Mouse (Mus musculus): ENCODE results near the gene Scn3b. TPM values are rescaled to one million over a fixed set of nuclear protein-coding genes. Genes with fewer than 3 reads are reported as not detected.

Gene Scn3b
- total RNA-seq, 1 experiment from 2014 or later, result 3.2 TPM

DNA sequence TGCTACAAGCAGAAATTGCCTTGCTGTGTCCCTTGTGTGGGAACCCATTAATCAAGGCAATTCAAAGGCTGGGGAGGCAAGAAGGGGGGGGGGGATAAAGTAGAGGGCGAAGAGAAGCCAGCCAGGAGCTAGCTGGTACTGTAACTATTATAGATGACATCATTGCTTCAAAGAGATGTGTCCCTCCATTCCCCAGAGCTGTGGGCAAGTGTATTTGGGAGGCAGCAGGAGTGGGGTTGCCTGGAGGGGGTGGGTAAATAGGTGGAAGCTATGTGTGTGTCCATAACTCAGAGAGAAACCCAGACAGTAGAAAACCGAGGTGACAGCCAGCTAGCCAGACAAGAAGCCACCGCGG, 292 bp upstream of the Scn3b start:
- no peak for DNase-seq

DNA sequence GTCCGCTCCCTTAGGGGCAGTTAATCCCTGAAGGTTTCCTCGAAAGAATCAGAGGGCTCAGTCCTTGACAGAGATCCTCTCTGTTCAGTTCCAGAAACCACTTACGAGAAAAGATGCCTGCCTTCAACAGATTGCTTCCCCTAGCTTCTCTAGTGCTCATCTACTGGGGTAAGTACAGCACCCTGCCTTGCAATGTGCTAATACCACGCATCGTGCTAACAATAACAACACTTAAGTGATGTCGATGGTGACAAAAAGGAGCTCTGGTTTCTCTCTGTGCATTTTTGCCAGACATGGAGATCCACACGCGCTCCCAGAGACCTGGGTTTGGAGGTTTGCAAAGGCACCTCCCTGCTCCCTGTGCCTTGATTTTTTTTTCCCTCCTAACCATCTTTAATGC, 863 bp downstream of the Scn3b start:
- no peak for DNase-seq

DNA sequence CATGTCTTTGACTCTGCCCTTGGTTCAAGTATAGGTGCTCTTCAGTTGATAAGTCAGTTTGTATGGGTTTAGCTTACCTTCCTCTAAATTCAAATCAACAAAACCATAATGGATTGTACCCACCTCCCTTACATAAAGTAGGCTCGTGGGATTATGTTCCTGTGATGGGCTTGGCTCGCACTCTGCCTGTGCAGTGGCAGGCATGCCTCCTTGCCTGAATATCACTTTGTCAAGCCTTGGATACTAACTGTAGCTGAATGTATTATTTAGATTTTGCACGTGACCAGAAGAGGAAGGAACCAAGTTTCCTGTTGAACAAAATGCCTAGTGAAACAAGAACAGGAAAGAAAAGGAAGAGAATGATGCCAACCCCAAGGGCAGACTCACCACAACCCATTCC, 2.1 kb downstream of the Scn3b start:
- DNase-seq, result no peak

DNA sequence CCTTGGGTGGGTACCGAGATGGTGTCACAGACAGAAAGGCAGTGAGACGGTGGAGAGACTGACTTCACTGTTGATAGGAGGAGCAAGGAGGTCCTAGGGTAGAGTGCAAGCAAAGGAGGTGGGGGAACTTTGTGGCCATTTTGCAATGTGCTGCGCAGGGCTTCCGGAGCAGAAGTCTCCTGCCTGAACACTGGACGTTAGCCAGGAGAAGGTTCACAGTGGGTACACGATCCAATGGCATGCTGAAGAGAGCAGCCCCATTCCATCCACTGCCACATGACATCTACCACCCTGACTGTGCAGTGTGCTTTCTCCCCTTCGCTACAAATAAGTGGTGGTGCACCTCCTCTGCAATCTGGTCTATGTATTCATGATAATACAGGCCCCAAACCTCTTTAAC, 3.8 kb downstream of the Scn3b start:
- no peak for DNase-seq

DNA sequence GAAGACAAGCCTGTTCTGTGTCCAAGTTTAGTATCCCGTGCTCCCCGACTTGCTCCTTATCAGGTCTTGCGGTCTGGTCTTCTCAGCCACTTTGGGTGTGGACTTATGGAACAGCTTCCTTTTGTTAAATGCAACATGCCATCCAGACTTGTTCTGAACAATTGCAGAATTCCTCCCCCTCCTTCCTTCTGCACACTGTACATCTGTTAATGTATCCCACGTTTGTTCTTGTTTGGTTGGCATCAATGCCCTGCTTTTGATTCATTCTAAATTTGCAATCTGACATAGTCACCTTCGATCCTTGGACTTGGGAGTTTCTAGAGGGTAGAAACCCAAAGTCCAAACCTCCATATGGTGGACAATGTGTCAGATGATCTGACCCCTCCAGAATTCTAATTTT, 6.9 kb downstream of the Scn3b start:
- no peak for DNase-seq

DNA sequence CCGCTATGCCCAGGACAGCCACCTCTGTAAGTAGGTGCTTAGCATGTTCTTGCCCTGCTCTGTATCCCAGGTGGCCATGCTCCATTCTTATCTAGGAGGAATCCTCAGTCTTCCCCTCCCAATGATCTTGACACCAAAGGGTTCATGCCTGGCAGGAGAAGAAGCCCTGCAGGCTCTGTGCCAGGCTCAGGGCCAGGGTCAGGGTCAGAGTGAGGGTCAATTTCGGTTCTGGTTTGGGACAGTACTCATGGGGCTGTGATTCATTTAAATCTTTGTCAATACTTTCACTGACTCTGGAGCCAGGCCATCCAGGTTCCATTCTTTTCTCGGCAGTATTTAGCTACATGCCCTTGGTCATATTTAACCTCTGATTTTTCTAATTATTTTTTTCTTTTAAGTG, 8.7 kb downstream of the Scn3b start:
- no peak for DNase-seq

DNA sequence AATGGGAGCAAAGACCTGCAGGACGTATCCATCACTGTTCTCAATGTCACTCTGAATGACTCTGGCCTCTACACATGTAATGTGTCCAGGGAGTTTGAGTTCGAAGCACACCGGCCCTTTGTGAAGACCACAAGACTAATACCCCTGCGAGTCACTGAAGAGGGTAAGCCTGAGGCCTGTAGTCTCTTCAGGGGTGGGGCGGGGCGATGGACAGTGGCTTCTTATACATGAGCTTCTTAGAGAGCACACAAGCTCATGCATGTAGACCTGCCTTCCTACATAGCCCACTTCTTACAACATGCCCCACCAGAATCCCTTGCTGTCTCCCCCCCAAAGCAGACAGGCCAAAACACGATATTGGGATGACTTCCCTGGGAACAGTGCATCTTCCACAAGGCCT, 10.4 kb downstream of the Scn3b start:
- no peak for DNase-seq

DNA sequence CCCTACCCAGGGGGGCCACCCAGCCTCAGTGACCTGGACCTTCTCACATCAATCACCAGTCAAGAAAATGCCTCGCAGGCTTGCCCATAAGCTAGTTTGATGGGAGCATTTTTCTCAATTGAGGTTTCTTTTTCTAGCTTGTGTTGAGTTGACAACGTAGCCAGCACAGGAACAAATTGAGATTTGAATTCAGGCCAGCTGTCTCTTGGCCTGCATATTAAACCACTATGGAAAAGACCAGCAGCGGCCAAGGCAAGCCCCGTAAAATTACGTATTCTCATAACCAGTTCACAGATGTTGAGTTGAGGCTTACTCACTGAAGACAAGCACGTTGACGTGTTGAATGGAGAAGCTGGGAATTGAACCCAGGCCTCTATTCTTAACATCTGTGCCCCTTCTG, 14.0 kb downstream of the Scn3b start:
- no peak for DNase-seq

DNA sequence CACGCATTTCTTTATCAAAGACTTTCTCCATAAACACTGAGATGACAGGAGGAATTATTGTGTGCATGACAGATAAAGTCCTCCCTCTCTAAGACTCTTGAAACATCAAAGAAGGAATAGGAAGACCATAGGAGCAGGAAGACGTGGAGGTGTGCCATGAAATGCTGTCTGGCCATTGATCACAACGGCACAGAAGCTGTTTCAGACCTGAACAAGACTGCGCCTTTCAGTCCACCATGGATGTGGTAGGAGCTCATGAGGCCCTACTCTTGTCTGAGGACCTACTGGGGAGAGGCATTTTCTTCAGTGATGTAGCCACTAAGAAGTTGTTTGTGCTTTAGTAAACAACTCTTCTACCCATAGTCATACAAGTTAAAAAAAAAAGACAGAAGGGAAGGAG, 23.5 kb downstream of the Scn3b start:
- DNase-seq, result no peak

DNA sequence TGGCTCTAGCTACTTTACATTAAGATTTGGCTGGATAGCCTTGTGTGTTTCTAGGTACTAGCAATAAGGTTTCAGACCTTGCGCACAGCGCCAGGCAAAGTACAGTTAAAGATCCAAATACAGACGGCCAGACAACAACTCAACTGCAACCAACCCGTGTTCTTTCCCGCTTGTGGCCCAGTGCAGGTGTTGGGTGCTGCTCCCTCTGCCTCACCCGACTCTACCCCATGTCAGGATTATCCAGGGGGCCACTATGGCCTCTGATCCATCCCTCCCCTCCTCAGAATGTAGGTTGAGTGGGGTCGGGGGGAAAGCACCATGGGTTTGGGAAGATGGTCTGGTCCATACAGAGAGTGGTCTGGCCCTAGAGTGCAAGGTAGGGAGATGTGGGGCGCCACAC, 24.3 kb downstream of the Scn3b start:
- DNase-seq, result no peak

DNA sequence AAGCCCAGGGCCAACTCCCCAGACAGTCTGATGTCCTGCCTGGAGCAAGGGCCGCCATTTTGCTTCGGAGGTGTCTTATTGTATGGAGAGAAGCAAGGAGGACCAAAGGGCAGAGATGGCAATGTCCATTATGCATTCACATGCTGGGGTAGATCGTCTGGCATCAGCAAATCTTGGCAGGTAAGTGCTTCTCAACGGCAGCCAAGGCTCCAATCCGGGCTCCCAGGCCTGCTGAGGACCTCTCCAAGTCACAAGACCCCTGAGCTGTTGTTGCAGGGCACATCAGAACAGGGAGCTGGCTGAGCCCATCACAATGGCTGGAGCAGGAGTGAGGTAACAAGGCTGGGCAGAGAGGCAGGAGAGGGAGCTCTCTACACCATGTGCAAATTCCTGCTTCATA, 24.7 kb downstream of the Scn3b start:
- no peak for DNase-seq

DNA sequence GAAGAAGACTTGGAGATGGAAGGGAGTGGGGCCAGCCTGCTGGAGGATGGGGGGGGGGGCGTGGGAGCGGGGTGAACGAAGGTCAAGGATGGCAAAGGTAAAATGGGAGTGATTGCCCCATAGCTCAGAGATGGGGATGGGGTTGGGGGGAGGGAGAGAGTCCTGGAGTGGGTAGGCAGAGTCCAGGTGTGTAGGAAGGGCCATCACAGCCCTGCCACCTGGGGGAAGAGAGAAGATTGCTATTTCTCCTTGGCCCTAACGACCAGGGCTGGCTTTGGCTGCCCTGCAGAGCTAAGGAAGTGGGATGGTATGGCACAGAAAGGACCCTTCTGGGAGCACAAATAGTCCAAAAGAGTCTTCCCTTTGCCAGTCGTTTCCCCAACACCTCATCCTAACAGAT, 25.2 kb downstream of the Scn3b start:
- no peak for DNase-seq

DNA sequence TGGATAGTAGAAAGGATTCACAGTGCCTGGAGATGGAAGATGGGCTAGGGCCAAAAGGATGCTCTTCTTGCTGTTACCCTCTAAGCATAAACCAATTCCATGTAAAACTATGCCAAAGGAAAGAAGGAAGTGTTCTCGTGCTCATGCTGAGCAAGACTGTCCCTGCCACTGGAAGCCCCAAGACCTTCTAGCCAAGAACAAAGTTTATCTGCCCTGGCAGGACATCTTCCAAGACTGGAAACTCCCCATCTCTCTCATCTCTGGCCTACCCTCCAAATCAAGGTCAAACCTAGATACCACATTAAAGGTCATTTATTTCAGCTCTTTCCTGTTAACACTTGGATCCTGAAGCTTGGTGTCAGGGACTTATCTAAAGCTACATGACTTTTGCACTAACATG, 25.8 kb downstream of the Scn3b start:
- no peak for DNase-seq

DNA sequence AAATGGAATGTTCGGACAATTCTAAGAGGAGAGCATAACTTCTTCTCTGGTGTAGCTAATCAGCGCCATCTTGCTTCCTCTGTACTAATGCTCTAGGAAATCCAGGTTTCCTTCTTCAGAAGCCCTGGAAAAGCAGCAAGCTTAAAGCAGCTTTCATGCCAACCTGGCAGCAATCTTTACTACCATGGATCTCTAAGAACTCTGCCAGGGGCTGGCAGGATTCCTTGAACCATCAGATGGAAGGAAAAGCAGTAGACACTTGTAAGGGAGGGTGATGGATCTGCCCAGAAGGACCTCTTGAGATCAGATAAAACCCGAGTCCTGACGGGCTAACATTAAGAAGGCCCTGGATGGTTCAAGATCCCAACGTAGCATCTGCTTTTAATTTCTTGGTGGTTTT, 27.2 kb downstream of the Scn3b start:
- peak; percentile 53 for DNase-seq

DNA sequence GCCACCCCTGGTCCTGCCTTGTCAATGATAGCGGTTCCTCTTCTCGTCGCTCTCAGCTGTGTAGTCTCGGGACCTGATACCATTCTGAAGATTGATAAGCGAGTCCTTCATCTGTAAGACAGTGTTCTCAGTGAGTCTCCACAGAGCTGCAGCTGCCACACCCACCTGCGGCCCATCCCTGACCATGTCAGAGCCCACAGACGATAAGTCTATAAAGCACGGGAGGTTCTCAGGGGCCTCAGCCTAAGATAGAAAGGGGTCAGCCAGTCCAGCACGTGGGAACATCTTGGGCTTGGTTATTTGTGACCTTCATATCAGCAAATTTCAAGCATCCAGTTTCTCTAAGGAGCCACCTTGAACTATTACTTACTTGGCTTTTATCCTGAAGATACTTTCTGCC, 29.0 kb downstream of the Scn3b start:
- no peak for DNase-seq

DNA sequence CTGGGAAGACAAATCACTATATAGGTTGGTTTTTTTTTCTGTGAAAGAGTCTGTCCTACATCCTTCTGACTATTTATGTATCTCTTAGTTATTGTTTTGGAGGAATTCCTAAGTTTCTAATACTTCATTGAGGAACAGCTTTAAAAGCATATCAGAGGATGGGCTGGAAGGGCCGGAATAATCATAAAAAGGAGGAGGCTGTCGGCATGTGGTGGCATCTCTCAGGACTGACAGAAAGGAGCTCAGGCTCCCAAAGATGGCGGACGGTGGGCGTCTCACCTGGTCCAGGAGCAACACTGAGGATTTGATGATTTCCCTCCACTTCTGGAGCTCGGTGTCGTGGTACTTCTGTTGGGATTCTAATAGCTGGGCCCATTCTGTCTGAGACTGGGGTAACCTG, 30.3 kb downstream of the Scn3b start:
- DNase-seq, result no peak

DNA sequence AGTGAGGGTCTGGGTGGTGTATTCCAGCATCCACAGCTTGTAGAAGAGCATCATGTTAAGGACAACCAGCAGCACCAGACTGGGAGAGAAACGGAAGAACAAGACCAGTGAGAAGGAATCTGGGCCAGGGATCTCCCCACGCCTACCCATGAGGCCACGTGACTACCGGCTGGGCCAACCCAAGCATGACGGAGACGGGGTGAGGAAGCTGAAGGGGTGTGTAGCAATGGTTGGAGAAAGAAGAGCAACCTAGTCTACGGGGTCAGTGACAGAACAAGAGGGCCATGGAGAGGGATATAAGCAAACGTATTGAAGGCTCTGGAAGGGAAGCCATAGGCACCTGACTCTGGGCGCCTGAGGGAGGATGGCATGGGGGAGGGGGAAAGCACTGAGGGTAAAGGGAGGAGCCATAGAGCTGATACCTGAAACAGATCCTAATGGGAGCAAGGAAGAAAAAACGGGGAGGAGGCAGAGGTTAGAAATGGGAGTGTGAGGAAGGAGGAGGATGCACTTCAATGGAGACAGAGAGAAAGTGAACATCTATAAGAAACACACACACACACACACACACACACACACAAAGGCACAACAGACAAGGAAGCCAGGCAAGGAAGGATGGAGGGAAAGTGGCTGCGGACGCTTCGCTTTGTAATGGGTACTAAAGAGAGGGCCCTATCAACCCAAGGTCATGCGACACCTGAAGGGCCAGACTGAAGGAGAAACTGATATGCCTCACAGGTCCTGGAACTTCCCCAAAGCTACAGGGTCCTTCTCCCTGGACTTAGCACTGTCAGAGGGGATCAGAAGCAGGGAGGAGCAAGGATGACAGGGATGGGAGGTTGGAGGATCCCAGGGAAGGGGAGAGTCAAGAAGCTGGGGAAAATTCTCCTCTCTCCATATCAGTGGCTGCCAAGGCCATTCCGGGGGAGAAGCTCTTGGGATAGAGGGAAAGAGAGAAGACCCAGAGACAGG, 31.3 kb downstream of the Scn3b start:
- no peak for DNase-seq

DNA sequence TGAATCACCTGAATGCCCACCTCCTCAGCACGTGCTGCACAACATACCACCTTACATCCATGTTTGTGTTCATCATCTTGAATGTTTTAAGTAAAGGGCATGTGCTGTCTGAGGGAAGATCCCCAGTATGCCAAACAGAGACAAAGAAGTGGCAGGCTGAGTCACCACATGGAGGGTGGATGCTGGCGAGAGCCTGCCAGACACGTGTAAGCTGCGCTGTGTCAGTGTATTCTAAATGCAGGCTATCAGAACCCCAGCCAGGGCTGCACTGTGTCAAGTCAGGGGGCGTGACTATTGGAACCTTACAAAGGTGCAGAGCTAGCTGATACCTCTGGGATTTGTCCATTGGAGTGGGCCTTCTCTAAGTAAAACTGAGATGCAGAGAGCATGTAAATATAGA, 32.5 kb downstream of the Scn3b start:
- peak; percentile 57 for DNase-seq

DNA sequence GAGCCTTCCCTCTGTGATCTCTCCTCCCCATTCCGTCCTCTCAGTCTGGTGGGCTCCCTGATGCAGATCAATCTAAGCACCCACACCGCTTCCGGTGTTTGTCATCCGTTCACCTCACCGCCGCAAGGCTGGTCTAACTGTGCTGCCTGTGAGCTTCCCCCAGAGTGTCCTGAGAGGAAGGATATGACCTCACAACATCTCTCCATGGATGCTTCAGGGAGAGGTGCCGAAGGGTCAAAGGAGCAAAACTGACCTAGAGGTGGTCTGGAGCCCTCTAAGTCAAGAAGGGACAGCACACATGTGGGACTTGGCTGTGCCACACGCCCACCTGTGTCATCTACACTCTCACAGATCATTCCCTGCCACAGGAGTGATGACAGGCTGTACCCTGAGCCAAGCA, 33.4 kb downstream of the Scn3b start:
- no peak for DNase-seq

DNA sequence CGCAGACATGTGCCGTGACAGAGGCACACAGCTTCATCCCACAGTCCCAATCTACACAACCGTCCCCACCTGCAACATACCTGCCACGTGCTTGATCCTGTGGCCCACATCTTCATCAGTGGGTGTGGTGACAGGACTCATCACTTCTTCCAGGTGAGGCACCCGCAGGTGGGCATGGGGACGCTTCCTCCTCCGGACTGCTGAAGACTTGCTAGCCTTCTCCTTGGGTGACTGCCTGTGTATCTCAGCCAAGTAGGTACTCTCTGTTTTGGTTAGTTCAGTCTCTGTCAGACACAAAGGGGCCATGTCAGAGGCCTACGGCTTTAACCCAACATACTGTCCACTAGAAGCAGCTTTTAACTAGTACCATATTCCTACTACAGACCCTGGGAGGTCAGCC, 35.2 kb downstream of the Scn3b start:
- no peak for DNase-seq

DNA sequence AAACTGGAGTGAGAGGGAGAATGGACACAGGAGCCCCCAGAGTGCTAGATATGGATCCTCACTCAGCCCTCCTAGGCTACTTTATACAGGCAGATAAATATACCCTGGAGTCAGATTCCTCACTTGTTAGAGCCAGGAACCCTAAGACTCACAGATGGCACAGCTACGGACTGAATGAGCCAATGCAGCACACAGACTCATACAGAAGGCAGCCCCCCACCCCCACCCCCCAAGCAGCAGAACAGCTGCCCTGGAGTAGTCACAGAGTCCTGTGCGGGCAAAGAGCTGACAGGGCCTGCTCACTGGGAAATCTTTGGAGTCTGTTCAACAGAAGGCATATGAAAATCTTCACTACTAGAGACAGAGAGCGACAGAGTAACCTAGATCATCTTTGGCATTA, 38.3 kb downstream of the Scn3b start:
- no peak for DNase-seq

DNA sequence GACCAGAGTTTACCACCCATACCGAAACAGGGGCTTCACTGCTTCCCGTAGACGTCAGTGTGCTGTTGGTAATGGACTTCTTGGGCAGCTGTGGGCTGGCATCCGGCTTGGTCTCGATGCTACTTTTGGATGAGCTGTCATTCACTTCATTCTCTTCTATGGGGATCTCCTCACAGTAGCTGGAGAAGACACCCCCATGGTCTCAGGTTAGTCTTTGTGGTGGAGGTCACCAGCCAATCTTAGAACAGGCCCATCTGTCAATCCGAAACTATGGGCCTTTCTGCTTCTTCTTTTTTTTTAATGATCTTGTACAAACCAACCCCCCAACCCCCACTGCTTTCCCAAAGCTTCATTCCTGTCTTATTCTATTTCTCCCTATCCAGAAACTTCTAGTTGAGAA, 40.9 kb downstream of the Scn3b start:
- no peak for DNase-seq

DNA sequence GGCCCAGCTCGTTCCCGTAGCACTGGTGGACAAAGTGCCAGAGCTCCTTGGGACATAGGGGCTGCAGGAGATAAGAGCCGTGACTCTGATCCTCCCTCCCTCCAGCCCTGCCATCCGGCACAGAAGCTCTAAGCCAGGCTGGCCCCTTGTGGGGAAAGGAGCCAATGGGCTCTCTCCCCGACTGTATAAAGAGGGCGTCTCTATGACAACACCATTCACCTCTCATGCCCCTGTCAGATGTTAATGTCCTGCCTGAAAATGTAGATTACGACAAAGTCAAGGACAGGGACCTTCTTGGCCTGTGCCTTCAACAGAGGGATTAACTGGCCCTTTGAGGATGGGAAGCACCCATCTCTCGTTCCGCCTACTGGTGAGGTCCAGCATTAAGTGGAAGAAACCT, 42.8 kb downstream of the Scn3b start:
- no peak for DNase-seq

DNA sequence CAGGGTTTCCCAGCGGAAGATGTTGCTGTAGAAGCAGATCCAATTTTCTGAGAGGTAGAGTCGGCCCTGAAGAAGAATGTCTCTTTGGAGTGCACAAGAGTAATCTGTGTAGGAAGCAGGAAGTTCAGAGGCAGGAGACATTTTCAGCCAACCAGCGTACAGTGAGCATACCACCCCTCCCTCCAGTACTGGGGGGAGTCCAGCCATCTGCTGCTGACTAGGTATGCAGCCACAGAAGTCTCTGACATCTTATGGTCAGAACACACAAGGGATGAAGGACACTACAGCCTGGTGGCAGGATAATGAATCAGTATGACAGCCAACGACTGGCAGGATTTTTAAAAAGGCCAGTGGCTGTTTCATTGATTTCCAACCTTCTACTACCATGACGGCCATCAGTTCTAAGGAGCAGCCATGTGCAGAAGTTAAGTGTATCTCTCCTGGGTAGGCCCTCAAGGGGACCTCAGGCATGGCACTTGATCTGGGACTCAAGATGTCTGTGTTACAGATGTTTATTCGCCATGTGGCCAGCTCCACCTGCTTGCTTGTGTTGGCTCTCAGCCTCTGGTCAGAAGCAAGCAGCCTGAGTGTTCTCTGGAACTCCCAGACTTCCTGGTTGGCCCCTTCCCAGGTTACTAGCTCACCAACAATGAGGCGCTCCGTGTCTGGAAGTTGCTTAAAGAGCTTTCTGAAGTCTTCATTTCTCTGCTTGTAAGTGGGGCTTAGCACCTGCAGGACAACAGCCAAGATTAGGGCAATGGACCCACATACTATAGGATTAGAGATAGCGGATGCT, 48.0 kb downstream of the Scn3b start:
- peak; percentile 69 for DNase-seq

Measured in adrenal gland, postnatal 14 days (tissue).